Mouse (Mus musculus): ENCODE data around the gene Mtmr6. TPM values are rescaled to one million over a fixed set of nuclear protein-coding genes. Genes with fewer than 3 reads are reported as not detected.
"Not testable (repeated sequence)": the region's sequence is repeated elsewhere in the genome, so short reads cannot be mapped to it uniquely, and the experiment has no call there.

The Mtmr6 gene
- total RNA-seq, 1 experiment from 2014 or later, result 45.8 TPM

- no peak for DNase-seq
These were observed 30.5 kb downstream of the Mtmr6 start for GRCm38 (mm10) chr14:60295531-60295930.

- no peak for DNase-seq
These were observed 35.4 kb downstream of the Mtmr6 start for GRCm38 (mm10) chr14:60300224-60300991.

- no peak for DNase-seq
These were observed 36.0 kb downstream of the Mtmr6 start for GRCm38 (mm10) chr14:60301024-60301423.

GRCm38 (mm10) chr14:60302441-60302840, 37.4 kb downstream of the Mtmr6 start:
- no peak for DNase-seq

GRCm38 (mm10) chr14:60304441-60305220, 39.6 kb downstream of the Mtmr6 start:
- no peak for DNase-seq

- DNase-seq, result no peak
These were observed 43.1 kb downstream of the Mtmr6 start for GRCm38 (mm10) chr14:60308113-60308512.

GRCm38 (mm10) chr14:60310691-60311090, 45.7 kb downstream of the Mtmr6 start:
- DNase-seq, result peak; percentile 49

GRCm38 (mm10) chr14:60319231-60319630, 54.2 kb downstream of the Mtmr6 start:
- no peak for DNase-seq

- DNase-seq, result no peak
These were observed 55.8 kb downstream of the Mtmr6 start for GRCm38 (mm10) chr14:60320813-60321212.

GRCm38 (mm10) chr14:60340001-60340400, 75.0 kb downstream of the Mtmr6 start:
- DNase-seq, result not testable (repeated sequence)

- DNase-seq, result no peak
These were observed 75.5 kb downstream of the Mtmr6 start for GRCm38 (mm10) chr14:60340570-60340969.

GRCm38 (mm10) chr14:60345326-60345876, 80.4 kb downstream of the Mtmr6 start:
- DNase-seq, result no peak

Small RNA genes lying within 50 kb of the gene (microRNA-seq; reads per million reads assigned to microRNA genes)
- 0 reads per million in 2 experiments for gene Mir719

Other genes with a start within 250 kb of the Mtmr6 start
- gene Atp8a2, start 68.0 kb upstream of the Mtmr6 start, total RNA-seq (2021), result 0.33 and 1.1 TPM in 2 replicates
- gene Nupl1, start 13.8 kb upstream of the Mtmr6 start, total RNA-seq (2021), result not detected in 2 replicates
- 33.2 and 37.4 TPM in 2 replicates for gene Gm49336, start 13.7 kb upstream of the Mtmr6 start, total RNA-seq (2021)
- 3.1 and 3.7 TPM in 2 replicates for gene Amer2, start 108.0 kb downstream of the Mtmr6 start, total RNA-seq (2021)

Measured in adrenal gland, postnatal 25 days (tissue).